Mouse (Mus musculus): Measurements from ENCODE around the gene Shank1. TPM values are rescaled to one million over a fixed set of nuclear protein-coding genes. Genes with fewer than 3 reads are reported as not detected.

Gene Shank1
- polyA plus RNA-seq, 1 experiment from 2014 or later: 0.86 TPM

DNA sequence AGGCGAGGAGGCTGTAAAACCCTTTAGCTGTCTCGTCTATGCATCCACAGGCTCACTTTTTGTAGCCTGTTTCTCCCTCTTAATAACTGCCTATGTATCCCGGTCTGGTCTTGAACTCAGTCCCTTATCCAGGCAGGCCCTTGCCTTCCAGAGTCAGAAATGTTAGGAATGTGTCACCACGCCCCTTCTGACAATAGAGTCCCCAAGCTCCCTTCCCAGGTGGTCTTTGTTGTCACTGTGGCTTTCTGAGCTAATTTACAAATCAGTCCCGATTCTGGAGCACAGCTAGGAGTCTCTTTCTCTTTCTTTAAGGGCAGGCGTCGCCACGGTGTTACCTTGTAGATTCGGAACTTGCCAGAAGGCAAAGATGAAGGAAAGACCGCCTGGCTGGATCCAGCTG lies 65.2 kb downstream of the Shank1 start:
- 12% methylated on average over 10 of the region's 10 CpGs for WGBS
- Histone ChIP-seq H3K27ac (ENCODE audit: poor library complexity, severe bottlenecking) (no peak overlapping the region), H3K27me3 (replicated peaks) (peaks cover 4% of the 10 kb centered on the region; the same call in 1 of the 2 replicates)

DNA sequence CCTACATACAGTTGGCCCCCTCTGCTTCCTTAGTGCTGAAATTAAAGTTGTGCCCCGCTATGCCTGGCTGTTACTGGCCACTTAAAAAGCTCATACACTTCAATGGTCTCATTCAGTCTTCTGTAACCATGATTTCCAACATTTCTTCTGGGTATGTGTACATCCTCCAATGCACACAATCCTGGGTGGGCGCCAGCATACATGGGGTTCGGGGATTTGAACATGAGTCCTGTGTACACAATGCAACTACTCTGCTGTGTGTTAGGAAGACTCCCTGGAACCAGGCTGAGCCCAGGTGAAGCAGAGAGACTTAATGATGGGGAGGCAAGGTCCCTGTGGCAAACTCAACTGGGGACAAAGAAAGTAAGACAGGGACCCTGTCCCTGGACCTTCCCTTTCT lies 65.7 kb downstream of the Shank1 start:
- H3K4me1 ChIP-seq (replicated peaks): peaks cover 18% of the 10 kb centered on the region
- no peak overlapping the region for H3K9ac ChIP-seq
- no peak overlapping the region for H3K4me2 ChIP-seq
- no peak for ATAC-seq (ENCODE audit: insufficient number of reproducible peaks, low FRiP score)
- H3K27me3 ChIP-seq (replicated peaks): peaks cover 4% of the 10 kb centered on the region; the same call in 1 of the 2 replicates
- WGBS: 61% methylated on average over 3 of the region's 3 CpGs
- no peak overlapping the region for H3K27ac ChIP-seq (ENCODE audit: poor library complexity, severe bottlenecking)
- H3K9me3 ChIP-seq (replicated peaks): no peaks in the 10 kb centered on the region
- H3K36me3 ChIP-seq: no peaks in the 10 kb centered on the region
- no peak overlapping the region for H3K4me3 ChIP-seq

More for the DNA sequence above, 65.2 kb downstream of the Shank1 start:
- Histone ChIP-seq H3K4me2 (peak overlapping the region; percentile 76), H3K4me3 (peak overlapping the region; percentile 61), H3K4me1 (replicated peaks) (peaks cover 18% of the 10 kb centered on the region), H3K9ac (no peak overlapping the region; the same call in 1 of the 2 replicates), H3K36me3 (no peaks in the 10 kb centered on the region), H3K9me3 (replicated peaks) (no peaks in the 10 kb centered on the region)
- no peak for ATAC-seq (ENCODE audit: insufficient number of reproducible peaks, low FRiP score)

DNA sequence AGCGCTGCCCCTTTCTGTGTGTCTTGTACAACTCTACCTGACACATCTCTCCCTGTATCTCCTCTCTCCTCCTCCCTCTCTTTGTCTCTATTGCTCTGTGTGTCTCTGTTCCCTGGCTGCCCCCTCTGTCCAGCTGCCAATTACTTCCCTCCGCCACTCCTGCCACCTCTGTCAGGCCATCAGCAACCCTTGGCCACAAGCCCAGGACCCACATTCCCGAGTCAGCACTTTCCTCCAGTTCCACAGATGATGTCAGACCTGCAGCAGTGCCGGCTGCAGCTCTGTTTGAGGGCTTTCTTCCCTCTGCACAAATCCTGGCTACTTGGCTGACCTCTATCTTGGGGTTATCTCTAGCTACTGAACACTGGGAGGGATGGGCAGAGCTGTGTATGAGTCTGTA lies 68.2 kb downstream of the Shank1 start:
- no peak overlapping the region for H3K9ac ChIP-seq
- H3K36me3 ChIP-seq: no peaks in the 10 kb centered on the region
- H3K4me3 ChIP-seq: no peak overlapping the region
- peak; percentile 36; the same call in 1 of the 2 replicates for ATAC-seq (ENCODE audit: insufficient number of reproducible peaks, low FRiP score)
- H3K27ac ChIP-seq (ENCODE audit: poor library complexity, severe bottlenecking): 0 out of 2 replicates have a peak overlapping the region, but pooled peaks have one; percentile 14
- no peaks in the 10 kb centered on the region for H3K9me3 ChIP-seq (replicated peaks)
- 22% methylated on average over 4 of the region's 4 CpGs for WGBS
- no peak overlapping the region for H3K4me2 ChIP-seq
- peaks cover 18% of the 10 kb centered on the region for H3K4me1 ChIP-seq (replicated peaks)
- H3K27me3 ChIP-seq (replicated peaks): peaks cover 19% of the 10 kb centered on the region

DNA sequence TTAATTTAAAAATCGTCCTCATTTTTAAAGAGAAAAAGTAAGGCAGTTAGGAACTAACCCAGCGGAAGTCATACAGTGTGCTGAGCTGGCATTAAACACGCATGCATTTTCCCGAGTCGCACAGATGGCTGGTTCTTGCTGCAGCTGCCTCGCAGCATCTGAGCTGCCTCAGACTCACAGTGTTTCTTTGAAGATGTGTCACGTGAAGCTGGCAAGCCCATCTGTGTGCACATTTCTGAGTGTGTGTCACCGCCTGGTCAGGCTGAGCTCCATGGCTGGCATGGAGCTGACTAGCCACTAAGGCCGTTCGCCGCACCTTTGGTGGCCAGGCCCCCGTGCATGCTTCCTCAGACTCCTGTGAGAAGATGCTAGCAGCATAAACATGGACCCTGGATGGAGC lies 72.5 kb downstream of the Shank1 start:
- no peak for ATAC-seq (ENCODE audit: insufficient number of reproducible peaks, low FRiP score)
- 75% methylated on average over 12 of the region's 12 CpGs for WGBS
- H3K4me2 ChIP-seq: no peak overlapping the region
- no peak overlapping the region for H3K4me3 ChIP-seq
- H3K36me3 ChIP-seq: no peaks in the 10 kb centered on the region
- H3K27me3 ChIP-seq (replicated peaks): peaks cover 54% of the 10 kb centered on the region
- H3K9me3 ChIP-seq (replicated peaks): no peaks in the 10 kb centered on the region
- no peak overlapping the region for H3K27ac ChIP-seq (ENCODE audit: poor library complexity, severe bottlenecking)
- peaks cover 18% of the 10 kb centered on the region for H3K4me1 ChIP-seq (replicated peaks)
- no peak overlapping the region for H3K9ac ChIP-seq

- peak; percentile 74 for ATAC-seq (ENCODE audit: insufficient number of reproducible peaks, low FRiP score)
- under 1% methylated on average over 19 of the region's 33 CpGs for WGBS
- Histone ChIP-seq H3K4me3 (peak within 1 kb of the TSS; percentile 57), H3K36me3 (no peaks in the 10 kb centered on the region), H3K9me3 (replicated peaks) (no peaks in the 10 kb centered on the region), H3K4me2 (peak within 1 kb of the TSS; percentile 95), H3K9ac (peak within 1 kb of the TSS; percentile 69), H3K4me1 (replicated peaks) (peaks cover 9% of the 10 kb centered on the region), H3K27ac (ENCODE audit: poor library complexity, severe bottlenecking) (no peak within 1 kb of the TSS), H3K27me3 (replicated peaks) (peaks cover 64% of the 10 kb centered on the region)
Measured at GRCm38 (mm10) chr7:44383980-44384715, 74.1 kb downstream of the Shank1 start, which contains the start of gene Syt3. TSS of gene Syt3 (plus strand) at chr7:44384102.

- peak overlapping the region; percentile 42 for H3K9ac ChIP-seq
Measured at GRCm38 (mm10) chr7:44384716-44385059, 74.6 kb downstream of the Shank1 start.

DNA sequence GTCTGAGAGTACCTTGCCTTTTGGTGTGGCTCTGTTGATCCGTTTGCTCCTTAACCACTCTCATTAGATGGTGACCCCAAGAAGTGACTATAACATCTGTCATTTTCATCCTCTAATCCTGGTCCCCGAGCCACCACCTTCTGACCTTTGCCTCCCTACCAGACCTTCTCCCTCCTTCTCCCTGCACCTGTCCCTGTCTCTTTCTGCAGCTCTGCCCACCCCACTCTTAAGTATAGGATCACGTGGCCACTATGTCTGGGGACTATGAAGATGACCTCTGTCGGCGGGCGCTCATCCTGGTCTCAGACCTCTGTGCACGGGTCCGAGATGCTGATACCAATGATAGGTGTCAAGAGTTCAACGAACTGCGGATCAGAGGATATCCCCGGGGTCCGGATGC lies 75.7 kb downstream of the Shank1 start, which contains the start of gene 1700008O03Rik:
TSS of gene 1700008O03Rik (minus strand) at position 101 of the 400 bp plus-strand sequence.
- H3K27me3 ChIP-seq (replicated peaks): peaks cover 71% of the 10 kb centered on the region
- H3K4me1 ChIP-seq (replicated peaks): peaks cover 9% of the 10 kb centered on the region
- H3K9me3 ChIP-seq (replicated peaks): no peaks in the 10 kb centered on the region
- ATAC-seq (ENCODE audit: insufficient number of reproducible peaks, low FRiP score): no peak
- peak within 1 kb of the TSS; percentile 57 for H3K4me3 ChIP-seq
- WGBS: 76% methylated on average over 12 of the region's 12 CpGs
- H3K9ac ChIP-seq: peak within 1 kb of the TSS; percentile 42
- no peaks in the 10 kb centered on the region for H3K36me3 ChIP-seq
- H3K4me2 ChIP-seq: peak within 1 kb of the TSS; percentile 95
- H3K27ac ChIP-seq (ENCODE audit: poor library complexity, severe bottlenecking): no peak within 1 kb of the TSS

More at GRCm38 (mm10) chr7:44384716-44385059, 74.6 kb downstream of the Shank1 start:
- Histone ChIP-seq H3K27me3 (replicated peaks) (peaks cover 64% of the 10 kb centered on the region), H3K4me3 (peak overlapping the region; percentile 57), H3K36me3 (no peaks in the 10 kb centered on the region), H3K9me3 (replicated peaks) (no peaks in the 10 kb centered on the region), H3K27ac (ENCODE audit: poor library complexity, severe bottlenecking) (no peak overlapping the region), H3K4me1 (replicated peaks) (peaks cover 9% of the 10 kb centered on the region), H3K4me2 (peak overlapping the region; percentile 95)
- 0 out of 2 replicates have a peak, but pooled peaks have one; percentile 40 for ATAC-seq (ENCODE audit: insufficient number of reproducible peaks, low FRiP score)
- under 1% methylated on average over 17 of the region's 17 CpGs for WGBS

DNA sequence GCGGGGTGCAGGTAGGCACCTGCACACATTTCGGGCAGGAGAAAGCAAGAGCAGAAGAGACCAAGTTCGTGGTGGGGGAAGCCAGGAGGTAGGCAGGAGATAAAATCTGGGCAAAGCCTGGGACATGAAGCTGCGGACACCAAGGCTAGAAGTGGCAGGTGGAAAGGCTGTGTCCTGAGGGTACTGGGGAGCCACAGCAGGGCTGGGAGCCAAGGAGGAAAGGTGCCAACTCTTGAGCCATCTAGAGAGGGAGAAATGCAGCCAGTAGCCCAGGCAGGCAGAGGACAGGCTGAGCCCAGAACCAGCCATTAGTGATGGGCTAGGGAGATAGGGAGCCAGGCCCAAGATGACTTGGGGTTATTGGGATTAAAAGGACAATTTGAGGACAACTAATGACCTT lies 81.8 kb downstream of the Shank1 start:
- H3K9ac ChIP-seq: no peak overlapping the region
- no peaks in the 10 kb centered on the region for H3K9me3 ChIP-seq (replicated peaks)
- peaks cover 53% of the 10 kb centered on the region for H3K27me3 ChIP-seq (replicated peaks)
- H3K4me2 ChIP-seq: no peak overlapping the region
- H3K36me3 ChIP-seq: no peaks in the 10 kb centered on the region
- no peaks in the 10 kb centered on the region for H3K4me1 ChIP-seq (replicated peaks)
- WGBS: 71% methylated on average over 4 of the region's 4 CpGs
- H3K27ac ChIP-seq (ENCODE audit: poor library complexity, severe bottlenecking): no peak overlapping the region
- no peak overlapping the region for H3K4me3 ChIP-seq
- ATAC-seq (ENCODE audit: insufficient number of reproducible peaks, low FRiP score): no peak

DNA sequence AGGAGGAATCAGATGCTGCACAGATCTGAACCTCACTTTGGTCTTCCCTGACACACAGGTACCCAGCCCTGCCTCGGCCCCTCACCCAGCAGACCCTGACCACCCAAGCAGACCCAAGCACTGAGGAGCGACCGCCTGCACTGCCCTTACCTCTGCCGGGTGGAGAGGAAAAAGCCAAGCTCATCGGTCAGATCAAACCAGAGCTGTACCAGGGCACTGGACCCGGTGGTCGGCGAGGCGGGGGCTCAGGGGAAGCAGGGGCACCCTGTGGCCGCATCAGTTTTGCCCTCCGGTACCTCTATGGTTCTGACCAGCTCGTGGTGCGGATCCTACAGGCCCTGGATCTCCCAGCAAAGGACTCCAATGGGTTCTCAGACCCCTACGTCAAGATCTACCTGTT lies 82.3 kb downstream of the Shank1 start:
- WGBS: 81% methylated on average over 14 of the region's 14 CpGs
- no peak overlapping the region for H3K27ac ChIP-seq (ENCODE audit: poor library complexity, severe bottlenecking)
- ATAC-seq (ENCODE audit: insufficient number of reproducible peaks, low FRiP score): no peak

GRCm38 (mm10) chr7:44393284-44393683 lies 83.2 kb downstream of the Shank1 start:
- no peak overlapping the region for H3K4me3 ChIP-seq
- no peaks in the 10 kb centered on the region for H3K36me3 ChIP-seq
- no peaks in the 10 kb centered on the region for H3K4me1 ChIP-seq (replicated peaks)
- 90% methylated on average over 17 of the region's 17 CpGs for WGBS
- peaks cover 42% of the 10 kb centered on the region for H3K27me3 ChIP-seq (replicated peaks)
- H3K9ac ChIP-seq: no peak overlapping the region
- ATAC-seq (ENCODE audit: insufficient number of reproducible peaks, low FRiP score): no peak
- H3K4me2 ChIP-seq: no peak overlapping the region
- H3K27ac ChIP-seq (ENCODE audit: poor library complexity, severe bottlenecking): no peak overlapping the region
- no peaks in the 10 kb centered on the region for H3K9me3 ChIP-seq (replicated peaks)

More for the DNA sequence above, 82.3 kb downstream of the Shank1 start:
- no peaks in the 10 kb centered on the region for H3K36me3 ChIP-seq
- no peak overlapping the region for H3K9ac ChIP-seq
- H3K27me3 ChIP-seq (replicated peaks): peaks cover 51% of the 10 kb centered on the region
- H3K4me3 ChIP-seq: no peak overlapping the region
- H3K4me2 ChIP-seq: no peak overlapping the region
- no peaks in the 10 kb centered on the region for H3K9me3 ChIP-seq (replicated peaks)
- H3K4me1 ChIP-seq (replicated peaks): no peaks in the 10 kb centered on the region

DNA sequence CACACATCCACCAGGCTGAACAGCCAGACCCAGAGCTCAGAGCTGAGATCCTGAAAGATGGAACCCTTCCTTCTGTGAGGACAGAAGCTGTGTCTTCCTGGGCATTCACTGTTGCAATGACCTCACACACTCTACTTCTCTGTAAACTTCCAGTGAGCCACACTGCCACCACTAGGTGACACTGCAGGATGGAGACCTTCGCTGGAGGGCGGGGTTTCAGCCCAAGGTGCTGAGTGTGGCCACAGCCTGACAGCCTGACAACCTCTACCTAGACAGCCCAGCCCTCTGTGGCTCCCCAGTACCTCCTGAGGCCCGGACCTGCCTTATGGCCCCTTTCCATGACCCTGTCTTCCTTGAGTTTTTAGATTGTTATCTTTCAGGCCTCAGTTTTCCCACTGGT lies 88.5 kb downstream of the Shank1 start:
- no peak overlapping the region for H3K27ac ChIP-seq (ENCODE audit: poor library complexity, severe bottlenecking)
- H3K4me3 ChIP-seq: no peak overlapping the region
- H3K27me3 ChIP-seq (replicated peaks): peaks cover 25% of the 10 kb centered on the region
- H3K9me3 ChIP-seq (replicated peaks): no peaks in the 10 kb centered on the region
- 8% methylated on average over 3 of the region's 3 CpGs for WGBS
- H3K4me1 ChIP-seq (replicated peaks): 0 out of 2 replicates have a peak, but pooled peaks cover 6% of the 10 kb centered on the region
- ATAC-seq (ENCODE audit: insufficient number of reproducible peaks, low FRiP score): peak; percentile 76
- no peaks in the 10 kb centered on the region for H3K36me3 ChIP-seq
- no peak overlapping the region for H3K4me2 ChIP-seq
- H3K9ac ChIP-seq: no peak overlapping the region
